Mouse (Mus musculus) ES-Bruce4 (cell line): Measurements from ENCODE around the gene Lpin1.

ENCODE experiments used
- CTCF ChIP-seq: IDR thresholded peaks from one replicate; pipeline ENCODE4 v1.8.1; 2011; ENCODE audit warnings: low read depth, low read length
- EP300 ChIP-seq: IDR thresholded peaks from 2 replicates; pipeline ENCODE4 v1.6.1; 2011; ENCODE audit warnings: low read depth, low read length; ENCODE audit not compliant: insufficient read depth
- POLR2A ChIP-seq: IDR thresholded peaks from one replicate; pipeline ENCODE4 v1.8.1; 2011; ENCODE audit warnings: low read length; ENCODE audit not compliant: insufficient read depth

- TF ChIP-seq CTCF (no peak), POLR2A (no peak), EP300 (no peak)
Measured at GRCm38 (mm10) chr12:16644698-16645097, 33.9 kb upstream of the Lpin1 start.
